Mouse (Mus musculus) left cerebral cortex, postnatal 10 days (tissue): ENCODE results near the gene Rd3l. TPM values are rescaled to one million over a fixed set of nuclear protein-coding genes. Genes with fewer than 3 reads are reported as not detected.
"Not testable (repeated sequence)": the region's sequence is repeated elsewhere in the genome, so short reads cannot be mapped to it uniquely, and the experiment has no call there.

ENCODE experiments used
- DNase-seq, 2 experiments: peaks; one replicate each; pipeline ENCODE4 v3.0.0; 2021 to 2022; ENCODE audit warnings: low spot score in 2 of 2, mixed read lengths in 1 of 2; ENCODE audit errors: extremely low spot score in 1 of 2
- intact Hi-C: fragments of 180-260 bp; cut with DNase I; formaldehyde crosslinking; loops from one replicate; pipeline ENCODE4 v1.15.1; 2025
- total RNA-seq, 2 experiments: library from RNA; stranded (reverse); gene quantifications; 2 replicates each; pipeline ENCODE4 v1.2.3; 2021

The Rd3l gene
- total RNA-seq, 2 experiments from 2014 or later = not detected

- DNase-seq = no peak
Measured at GRCm38 (mm10) chr12:111971231-111971686, 9.9 kb downstream of the Rd3l start, which contains the start of gene Tdrd9. TSS of gene Tdrd9 (plus strand) at chr12:111971559.

GRCm38 (mm10) chr12:111970085-111970484 lies 11.0 kb downstream of the Rd3l start:
- no peak for DNase-seq
- intact Hi-C loops = no loop called here

More at GRCm38 (mm10) chr12:111971231-111971686, 9.9 kb downstream of the Rd3l start, which contains the start of gene Tdrd9:
- intact Hi-C loops = no loop called here

- intact Hi-C loops = no loop called here
- peak; percentile 95 to 97 for DNase-seq
Measured at GRCm38 (mm10) chr12:111966683-111967173, 14.4 kb downstream of the Rd3l start, which contains the start of gene Atp5mpl. TSS of gene Atp5mpl (minus strand) at chr12:111966977.

GRCm38 (mm10) chr12:111963339-111963738 lies 17.8 kb downstream of the Rd3l start:
- intact Hi-C loops = no loop called here

GRCm38 (mm10) chr12:111958101-111958865 lies 22.8 kb downstream of the Rd3l start:
- intact Hi-C loops = no loop called here
- peak; percentile 59 to 74 for DNase-seq

More at GRCm38 (mm10) chr12:111963339-111963738, 17.8 kb downstream of the Rd3l start:
- DNase-seq = no peak

GRCm38 (mm10) chr12:111956173-111956572 lies 24.9 kb downstream of the Rd3l start:
- DNase-seq = no peak
- intact Hi-C loops = no loop called here

GRCm38 (mm10) chr12:111951701-111952100 lies 29.4 kb downstream of the Rd3l start:
- intact Hi-C loops = no loop called here
- no peak for DNase-seq

- intact Hi-C loops = no loop called here
- no peak for DNase-seq
Measured at GRCm38 (mm10) chr12:111950486-111950885, 30.6 kb downstream of the Rd3l start.

GRCm38 (mm10) chr12:111946716-111947115 lies 34.4 kb downstream of the Rd3l start:
- peak; percentile 18 to 65 for DNase-seq
- intact Hi-C loops = loop anchor here (5.0 kb wide), 2 partner anchors 39 to 69 kb away; partner anchors contain the start of gene Ppp1r13b

- not testable (repeated sequence) for DNase-seq
Measured at GRCm38 (mm10) chr12:111945765-111946655, 35.1 kb downstream of the Rd3l start.

GRCm38 (mm10) chr12:111945115-111945514 lies 36.0 kb downstream of the Rd3l start:
- peak in 1 of 2 experiments; percentile 78 for DNase-seq
- intact Hi-C loops = loop anchor here (5.0 kb wide), 2 partner anchors 38 to 68 kb away; partner anchors contain the start of gene Ppp1r13b

More at GRCm38 (mm10) chr12:111945765-111946655, 35.1 kb downstream of the Rd3l start:
- intact Hi-C loops = loop anchor here (5.0 kb wide), 2 partner anchors 39 to 69 kb away; partner anchors contain the start of gene Ppp1r13b

- DNase-seq, intact Hi-C loops: not testable (repeated sequence)
Measured at GRCm38 (mm10) chr12:111944065-111944987, 36.8 kb downstream of the Rd3l start.

- no peak for DNase-seq
- intact Hi-C loops = no loop called here
Measured at GRCm38 (mm10) chr12:111943421-111944064, 37.6 kb downstream of the Rd3l start.

- no peak for DNase-seq
- intact Hi-C loops = no loop called here
Measured at GRCm38 (mm10) chr12:111938623-111939177, 42.4 kb downstream of the Rd3l start.

GRCm38 (mm10) chr12:111936706-111937550 lies 44.2 kb downstream of the Rd3l start:
- intact Hi-C loops = no loop called here
- peak in 1 of 2 experiments; percentile 77 for DNase-seq

- no peak for DNase-seq
- intact Hi-C loops = no loop called here
Measured at GRCm38 (mm10) chr12:111933971-111934370, 47.1 kb downstream of the Rd3l start.
